Mouse (Mus musculus) heart, embryonic 16.5 days (tissue): Measurements from ENCODE around the gene Hmgn3. TPM values are rescaled to one million over a fixed set of nuclear protein-coding genes. Genes with fewer than 3 reads are reported as not detected.

ENCODE experiments used
- ATAC-seq: fragments of 200-750 bp; cut with Nextera tagmentation; replicated peaks from 2 replicates; pipeline ENCODE4 v1.8.0; 2017; ENCODE audit warnings: moderate number of reproducible peaks; ENCODE audit not compliant: insufficient read depth, low FRiP score; ENCODE audit errors: extremely low read depth
- H3K27ac ChIP-seq: fragments of 300-500 bp; sonication (generic); 2 replicates; pipeline ENCODE4 v1.5.1; 2014; ENCODE audit warnings: mild to moderate bottlenecking, low read length, control low read depth, moderate library complexity
- H3K27me3 ChIP-seq: fragments of 300-500 bp; sonication (generic); 2 replicates; pipeline ENCODE4 v1.6.1; 2014; ENCODE audit warnings: low read length, mixed read lengths; ENCODE audit not compliant: control insufficient read depth, insufficient read depth
- H3K36me3 ChIP-seq: fragments of 300-500 bp; sonication (generic); 2 replicates; pipeline ENCODE4 v1.6.1; 2014; ENCODE audit not compliant: control insufficient read depth, insufficient read depth
- H3K4me1 ChIP-seq: fragments of 300-500 bp; sonication (generic); 2 replicates; pipeline ENCODE4 v1.6.1; 2014; ENCODE audit warnings: low read length, mixed read lengths; ENCODE audit not compliant: control insufficient read depth, insufficient read depth
- H3K4me2 ChIP-seq: fragments of 300-500 bp; sonication (generic); 2 replicates; pipeline ENCODE4 v1.6.1; 2014; ENCODE audit warnings: low read depth, mild to moderate bottlenecking, control low read depth, low read length
- H3K4me3 ChIP-seq: fragments of 300-500 bp; sonication (generic); 2 replicates; pipeline ENCODE4 v1.5.1; 2014; ENCODE audit warnings: mild to moderate bottlenecking, control low read depth, low read length
- H3K9ac ChIP-seq: fragments of 300-500 bp; sonication (generic); 2 replicates; pipeline ENCODE4 v1.6.1; 2014; ENCODE audit warnings: low read length, control low read depth
- H3K9me3 ChIP-seq: fragments of 300-500 bp; sonication (generic); replicated peaks from 2 replicates; pipeline ENCODE4 v1.6.1; 2016; ENCODE audit warnings: low read length; ENCODE audit not compliant: control insufficient read depth
- WGBS: fragments of 180-500 bp; shearing (Covaris S2); extraction: QIAGEN DNeasy Blood & Tissue Kit; methylation state at CpG from one replicate; pipeline ENCODE4 v1.1.7; 2014; 5-methylcytosine and 5-hydroxymethylcytosine counted together
- polyA plus RNA-seq: library from polyadenylated mRNA; unstranded; fragments of >200 nt; fragmentation: Nextera tagmentation; extraction: Ambion mirVana; gene quantifications from 2 replicates; pipeline ENCODE4 v1.2.1, GENCODE M21; 2015

Hmgn3 gene
- polyA plus RNA-seq, 1 experiment from 2014 or later: 111 TPM

GRCm38 (mm10) chr9:83117486-83117885 lies 29.0 kb downstream of the Hmgn3 start:
- no peak overlapping the region for H3K9ac ChIP-seq
- no peaks in the 10 kb centered on the region for H3K9me3 ChIP-seq
- no peaks in the 10 kb centered on the region for H3K27me3 ChIP-seq
- H3K36me3 ChIP-seq: no peaks in the 10 kb centered on the region; the same call in 1 of the 2 replicates
- WGBS: 86% methylated on average over 7 of the region's 7 CpGs
- no peak overlapping the region for H3K27ac ChIP-seq
- no peak overlapping the region for H3K4me2 ChIP-seq
- peaks cover 8% of the 10 kb centered on the region for H3K4me1 ChIP-seq
- no peak overlapping the region for H3K4me3 ChIP-seq
- ATAC-seq: no peak

GRCm38 (mm10) chr9:83116774-83117474 lies 29.6 kb downstream of the Hmgn3 start:
- H3K36me3 ChIP-seq: no peaks in the 10 kb centered on the region; the same call in 1 of the 2 replicates
- H3K27ac ChIP-seq: no peak overlapping the region
- H3K4me3 ChIP-seq: no peak overlapping the region
- 94% methylated on average over 15 of the region's 15 CpGs for WGBS
- H3K4me1 ChIP-seq: peaks cover 10% of the 10 kb centered on the region
- H3K9me3 ChIP-seq: no peaks in the 10 kb centered on the region
- no peaks in the 10 kb centered on the region for H3K27me3 ChIP-seq
- ATAC-seq: no peak
- H3K9ac ChIP-seq: no peak overlapping the region
- H3K4me2 ChIP-seq: no peak overlapping the region

GRCm38 (mm10) chr9:83115676-83116075 lies 30.8 kb downstream of the Hmgn3 start:
- Histone ChIP-seq H3K4me3 (no peak overlapping the region), H3K9me3 (no peaks in the 10 kb centered on the region), H3K4me1 (peaks cover 10% of the 10 kb centered on the region), H3K9ac (no peak overlapping the region), H3K27ac (no peak overlapping the region), H3K36me3 (no peaks in the 10 kb centered on the region; the same call in 1 of the 2 replicates), H3K27me3 (no peaks in the 10 kb centered on the region), H3K4me2 (no peak overlapping the region)
- 83% methylated on average over 2 of the region's 2 CpGs for WGBS
- no peak for ATAC-seq

DNA sequence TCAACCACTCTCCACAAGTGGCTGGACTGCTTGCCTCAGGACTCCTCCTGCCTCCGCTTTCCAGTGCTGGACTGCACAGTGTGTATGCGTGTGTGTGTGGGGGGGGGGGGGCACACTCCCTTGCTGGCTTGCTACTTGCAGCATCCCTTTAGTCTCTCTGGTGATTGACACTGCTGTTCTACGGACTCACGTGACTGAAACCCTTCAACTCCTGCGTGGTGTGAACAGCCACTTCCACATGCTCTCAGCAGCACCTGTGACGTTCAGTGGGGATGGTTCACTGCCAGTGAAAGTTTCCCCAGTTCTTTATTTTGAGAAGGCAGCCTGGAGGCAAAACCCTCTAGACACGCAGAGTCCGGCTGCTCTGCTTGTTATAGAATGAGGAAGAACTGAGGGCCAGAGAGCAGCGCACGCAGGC lies 32.7 kb downstream of the Hmgn3 start:
- 0 out of 2 replicates have a peak, but pooled peaks have one; percentile 32 for ATAC-seq

DNA sequence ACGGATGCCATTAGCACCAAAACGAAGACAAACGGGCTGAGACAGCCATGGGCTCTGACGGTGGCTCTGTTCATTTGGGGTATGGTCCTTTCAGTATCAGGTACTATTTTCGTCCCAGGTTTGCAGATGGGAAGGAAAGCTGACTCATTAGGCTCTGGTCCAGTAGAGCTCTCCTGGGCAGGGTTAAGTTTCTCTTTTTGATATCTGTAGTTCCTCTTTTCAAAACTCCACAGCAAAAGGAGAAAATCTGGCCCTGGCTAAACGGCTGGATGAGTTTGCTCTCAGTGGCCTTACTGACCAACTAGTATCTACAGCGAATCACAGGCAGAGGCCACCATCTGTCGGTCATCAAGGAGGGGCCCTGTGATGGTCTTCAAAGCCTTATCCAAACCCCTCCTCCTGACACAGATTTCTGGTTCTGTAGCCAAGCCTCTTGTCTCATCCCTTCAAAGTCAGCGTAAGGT lies 34.1 kb downstream of the Hmgn3 start:
- no peaks in the 10 kb centered on the region for H3K27me3 ChIP-seq
- no peaks in the 10 kb centered on the region for H3K9me3 ChIP-seq
- no peak for ATAC-seq
- H3K4me3 ChIP-seq: no peak overlapping the region
- no peaks in the 10 kb centered on the region; the same call in 1 of the 2 replicates for H3K36me3 ChIP-seq
- 47% methylated on average over 9 of the region's 9 CpGs for WGBS
- H3K9ac ChIP-seq: no peak overlapping the region
- H3K4me2 ChIP-seq: no peak overlapping the region
- H3K4me1 ChIP-seq: peaks cover 10% of the 10 kb centered on the region
- H3K27ac ChIP-seq: no peak overlapping the region

More for the DNA sequence above, 32.7 kb downstream of the Hmgn3 start:
- Histone ChIP-seq H3K4me1 (peaks cover 10% of the 10 kb centered on the region), H3K36me3 (no peaks in the 10 kb centered on the region; the same call in 1 of the 2 replicates), H3K9ac (no peak overlapping the region), H3K27ac (no peak overlapping the region), H3K4me2 (no peak overlapping the region), H3K27me3 (no peaks in the 10 kb centered on the region), H3K4me3 (no peak overlapping the region), H3K9me3 (no peaks in the 10 kb centered on the region)
- 53% methylated on average over 10 of the region's 10 CpGs for WGBS

GRCm38 (mm10) chr9:83111789-83112188 lies 34.7 kb downstream of the Hmgn3 start:
- no peak for ATAC-seq
- no peaks in the 10 kb centered on the region for H3K9me3 ChIP-seq
- no peak overlapping the region for H3K9ac ChIP-seq
- no peak overlapping the region for H3K4me2 ChIP-seq
- H3K27ac ChIP-seq: no peak overlapping the region
- no peak overlapping the region for H3K4me3 ChIP-seq
- H3K4me1 ChIP-seq: peaks cover 10% of the 10 kb centered on the region
- 89% methylated on average over 3 of the region's 3 CpGs for WGBS
- H3K27me3 ChIP-seq: no peaks in the 10 kb centered on the region
- H3K36me3 ChIP-seq: no peaks in the 10 kb centered on the region; the same call in 1 of the 2 replicates

DNA sequence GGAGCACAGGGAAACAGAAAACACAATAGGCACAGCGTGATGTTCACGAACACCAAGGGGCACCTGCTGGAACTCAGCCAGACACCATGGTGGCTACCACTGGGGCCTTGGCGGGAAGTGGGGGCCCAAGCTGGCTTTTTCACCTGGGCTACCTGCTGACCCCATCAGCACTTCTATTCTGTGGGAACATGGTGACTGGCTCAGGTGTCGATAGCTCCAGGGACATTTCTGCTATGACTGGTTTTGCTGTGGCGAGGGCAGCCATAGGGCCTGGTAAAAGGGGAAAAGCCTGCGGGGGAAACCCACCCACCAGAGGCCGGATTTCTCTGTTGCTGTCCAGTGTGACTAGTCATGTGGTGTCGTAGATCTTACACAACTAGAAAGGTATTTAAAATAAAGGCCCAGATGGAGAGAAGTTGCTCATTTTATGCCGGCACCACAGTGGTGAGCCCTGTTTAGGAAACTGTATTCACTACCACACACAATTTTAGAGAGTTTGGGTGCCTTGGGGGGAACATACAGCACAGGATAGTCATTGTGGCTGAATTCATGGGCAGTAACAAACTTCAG lies 35.3 kb downstream of the Hmgn3 start:
- H3K27me3 ChIP-seq: no peaks in the 10 kb centered on the region
- H3K4me1 ChIP-seq: peaks cover 10% of the 10 kb centered on the region
- H3K9ac ChIP-seq: no peak overlapping the region
- ATAC-seq: no peak
- no peaks in the 10 kb centered on the region for H3K9me3 ChIP-seq
- no peaks in the 10 kb centered on the region; the same call in 1 of the 2 replicates for H3K36me3 ChIP-seq
- H3K4me2 ChIP-seq: no peak overlapping the region
- WGBS: 84% methylated on average over 9 of the region's 9 CpGs
- H3K4me3 ChIP-seq: no peak overlapping the region
- H3K27ac ChIP-seq: no peak overlapping the region

DNA sequence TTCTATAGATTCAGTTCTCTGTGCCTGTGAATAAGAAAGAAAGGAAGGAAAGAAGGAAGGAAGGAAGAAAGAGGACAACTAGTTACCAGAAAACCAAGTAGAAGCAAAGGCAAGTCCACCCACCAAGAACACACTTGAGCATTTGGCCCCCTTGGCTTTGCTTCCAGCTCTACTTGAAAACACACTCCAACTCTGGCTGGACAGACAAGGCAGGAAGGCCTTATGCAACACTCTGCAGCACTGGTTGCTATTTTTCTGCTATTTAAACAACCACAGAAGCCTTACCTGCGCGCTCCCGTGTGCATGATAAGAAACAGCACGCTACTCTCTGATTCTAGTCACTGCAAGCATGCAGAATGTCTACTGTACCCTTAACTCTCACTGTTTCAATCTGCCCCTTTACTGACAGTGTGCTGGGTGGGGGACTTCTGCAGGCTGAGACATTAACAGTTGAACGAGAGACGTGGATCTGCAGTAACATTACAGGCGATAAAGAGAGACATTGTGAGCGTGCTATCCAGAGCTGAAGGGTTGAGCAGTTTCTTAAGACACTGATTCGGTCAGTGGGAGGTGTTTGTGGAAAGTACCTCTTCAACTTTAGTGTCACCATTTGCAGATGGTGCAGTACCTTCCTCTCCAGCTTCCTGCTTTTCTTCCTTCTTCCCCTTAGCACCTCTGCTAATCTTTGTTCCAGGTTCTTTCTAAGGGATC lies 35.9 kb downstream of the Hmgn3 start:
- WGBS: 83% methylated on average over 9 of the region's 9 CpGs

DNA sequence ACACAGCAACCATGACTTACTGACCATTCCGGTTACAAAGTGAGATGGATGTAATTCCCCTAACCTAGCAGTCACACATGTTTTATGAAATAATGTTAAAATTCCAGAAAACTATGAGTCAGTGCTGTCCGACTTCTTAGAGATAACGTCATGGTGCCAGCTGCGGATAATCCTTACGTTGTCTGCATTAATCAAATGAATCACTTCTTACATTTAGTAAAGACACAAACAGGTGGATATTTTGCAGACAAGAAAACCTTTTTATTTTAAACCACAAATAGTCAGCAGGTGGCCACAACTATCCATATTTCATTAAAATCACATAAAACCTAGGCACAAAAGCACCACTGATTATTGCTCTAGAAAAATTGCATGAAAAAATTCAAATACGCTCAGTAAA lies 36.8 kb downstream of the Hmgn3 start:
- H3K27me3 ChIP-seq: no peaks in the 10 kb centered on the region
- no peak overlapping the region for H3K9ac ChIP-seq
- 87% methylated on average over 6 of the region's 6 CpGs for WGBS
- no peak overlapping the region for H3K4me3 ChIP-seq
- peaks cover 10% of the 10 kb centered on the region for H3K4me1 ChIP-seq
- no peaks in the 10 kb centered on the region; the same call in 1 of the 2 replicates for H3K36me3 ChIP-seq
- no peak overlapping the region for H3K4me2 ChIP-seq
- no peak for ATAC-seq
- no peaks in the 10 kb centered on the region for H3K9me3 ChIP-seq
- H3K27ac ChIP-seq: no peak overlapping the region

More for the DNA sequence above, 35.9 kb downstream of the Hmgn3 start:
- Histone ChIP-seq H3K4me1 (peaks cover 10% of the 10 kb centered on the region), H3K4me3 (no peak overlapping the region), H3K27me3 (no peaks in the 10 kb centered on the region), H3K9ac (no peak overlapping the region), H3K4me2 (no peak overlapping the region), H3K9me3 (no peaks in the 10 kb centered on the region), H3K27ac (no peak overlapping the region), H3K36me3 (no peaks in the 10 kb centered on the region; the same call in 1 of the 2 replicates)
- ATAC-seq: no peak
